Mouse (Mus musculus) cerebellum, adult 2 months (tissue): Measurements from ENCODE around the gene Sh2d3c.

Experiments
- CTCF ChIP-seq: fragments of 200-500 bp; IDR thresholded peaks from 2 replicates; pipeline ENCODE4 v1.5.1; 2011; ENCODE audit warnings: low read depth, mild to moderate bottlenecking, control low read depth, low read length, moderate library complexity, borderline replicate concordance; ENCODE audit not compliant: insufficient read depth
- POLR2A ChIP-seq: fragments of 200-500 bp; IDR thresholded peaks from 2 replicates; pipeline ENCODE4 v1.6.1; 2011; ENCODE audit warnings: low read length, control low read depth, borderline replicate concordance; ENCODE audit not compliant: insufficient read depth

DNA sequence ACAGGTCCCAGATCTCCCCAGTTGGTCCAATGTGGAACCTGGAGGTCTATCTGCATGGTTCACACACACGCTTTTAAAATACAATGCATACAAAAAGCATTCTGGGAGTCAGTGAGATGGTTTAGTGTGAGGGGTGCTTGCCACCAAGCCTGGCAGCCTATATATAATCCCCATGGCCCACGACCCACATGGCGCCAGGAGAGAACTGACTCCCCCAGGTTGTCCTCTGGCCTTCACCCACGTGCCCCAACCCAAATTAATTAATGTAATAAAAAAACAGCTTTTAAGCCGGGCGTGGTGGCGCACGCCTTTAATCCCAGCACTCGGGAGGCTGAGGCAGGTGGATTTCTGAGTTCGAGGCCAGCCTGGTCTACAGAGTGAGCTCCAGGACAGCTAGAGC lies 37.2 kb upstream of the Sh2d3c start:
- TF ChIP-seq POLR2A (no peak), CTCF (no peak)
